Mouse (Mus musculus) kidney, adult 8-10 months (tissue): ENCODE results near the gene Zbtb4.
A peak's percentile ranks its signal among the peaks of the same experiment; 100 is the strongest.

Experiments used
- DNase-seq, 2 experiments: peaks; one replicate each; pipeline ENCODE4 v3.0.0; 2022

Gene Zbtb4

DNA sequence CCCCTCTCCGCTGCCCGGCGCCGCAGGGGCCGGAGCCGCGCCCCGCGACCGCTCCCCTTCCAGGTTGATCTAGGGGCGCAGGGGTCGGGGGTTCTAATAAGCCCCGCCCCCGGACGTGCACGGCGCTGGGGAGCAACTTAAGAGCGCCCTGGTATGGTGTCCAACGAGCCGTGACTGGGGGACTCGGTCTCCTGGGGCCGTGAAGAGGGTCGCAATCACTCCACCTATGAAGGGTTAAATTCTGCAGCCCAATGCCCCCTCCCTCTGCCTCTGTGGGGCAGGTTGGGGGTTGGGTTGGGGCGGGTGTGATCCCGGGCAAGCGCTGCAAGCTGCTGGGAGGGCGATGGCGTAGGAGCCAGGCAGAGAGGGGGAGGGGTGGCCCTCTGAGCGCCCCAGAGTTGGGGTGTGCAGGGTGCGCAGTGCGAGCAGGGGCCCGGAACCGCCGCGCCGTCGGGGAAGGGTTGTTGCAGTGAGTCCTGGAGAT, 456 bp downstream of the Zbtb4 start:
- peak; percentile 58 to 66 for DNase-seq

DNA sequence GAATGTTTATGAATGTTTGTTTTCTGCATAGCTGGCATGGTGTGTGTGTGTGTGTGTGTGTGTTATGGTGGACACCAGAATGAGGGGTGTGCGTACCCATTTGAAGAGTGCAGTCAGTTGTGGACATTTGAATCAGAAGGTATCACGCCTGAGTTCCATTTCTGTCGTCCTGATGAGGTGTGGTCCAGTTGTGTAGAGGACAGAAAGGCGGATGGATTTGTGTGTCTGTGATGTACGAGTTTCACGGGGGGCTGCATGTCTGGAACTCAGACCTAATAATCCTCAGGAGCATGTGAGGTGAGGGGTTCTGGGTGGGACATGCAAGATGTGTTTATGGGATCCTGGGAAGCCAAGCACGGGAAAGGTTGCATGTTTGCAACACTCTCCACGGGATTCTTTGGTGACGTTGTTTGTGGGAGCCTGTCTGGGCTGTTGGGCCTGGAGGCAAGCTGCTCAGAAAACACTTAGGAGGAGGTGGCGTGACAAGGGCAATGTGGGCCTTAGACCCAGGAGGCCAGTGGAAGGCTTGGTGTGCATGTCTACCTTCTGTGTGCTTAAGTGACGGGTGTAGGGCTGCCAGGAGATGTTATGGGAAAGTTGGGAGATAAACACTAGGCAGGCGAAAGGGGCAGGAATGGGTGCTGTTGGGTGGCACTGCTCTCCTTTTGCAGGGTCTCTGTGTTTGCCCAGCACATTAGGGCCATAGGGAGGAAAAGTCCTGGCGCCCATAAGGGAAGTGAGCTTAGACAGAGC, 1.3 kb downstream of the Zbtb4 start:
- peak in 1 of 2 experiments; percentile 16 for DNase-seq

DNA sequence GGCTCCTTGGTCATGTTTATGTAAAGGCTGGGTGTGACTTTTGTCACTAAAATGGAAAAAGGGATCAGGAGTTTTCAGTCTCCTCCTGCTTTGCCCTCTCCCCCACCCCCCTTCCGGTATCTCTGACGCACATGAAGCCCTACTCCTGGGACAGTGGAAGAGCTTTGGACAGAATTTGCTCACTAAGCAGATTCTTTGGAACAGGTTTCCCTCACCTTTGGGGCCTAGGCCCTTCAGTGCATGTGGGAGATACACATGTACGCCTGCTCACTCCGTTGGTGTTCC, 1.9 kb downstream of the Zbtb4 start:
- peak in 1 of 2 experiments; percentile 24 for DNase-seq

DNA sequence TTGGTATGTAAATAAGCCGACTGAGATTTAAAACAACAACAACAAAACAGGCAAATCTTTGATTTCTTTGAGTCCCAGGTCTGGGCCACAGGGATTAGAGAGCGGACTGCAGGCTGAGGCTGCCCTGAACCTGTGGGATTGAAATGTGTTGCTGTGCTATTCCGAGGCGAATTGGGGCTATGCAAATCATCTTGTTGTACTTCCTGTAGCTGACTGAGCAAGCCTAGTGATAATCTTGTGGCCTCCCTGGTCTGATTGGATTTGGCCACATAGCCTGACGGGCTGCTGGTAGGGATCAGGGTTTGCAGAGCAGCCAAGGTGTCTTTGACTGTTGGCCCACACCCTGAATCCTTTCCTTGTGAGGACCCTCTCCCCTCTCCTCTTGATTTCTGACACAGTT, 9.2 kb downstream of the Zbtb4 start:
- no peak for DNase-seq

DNA sequence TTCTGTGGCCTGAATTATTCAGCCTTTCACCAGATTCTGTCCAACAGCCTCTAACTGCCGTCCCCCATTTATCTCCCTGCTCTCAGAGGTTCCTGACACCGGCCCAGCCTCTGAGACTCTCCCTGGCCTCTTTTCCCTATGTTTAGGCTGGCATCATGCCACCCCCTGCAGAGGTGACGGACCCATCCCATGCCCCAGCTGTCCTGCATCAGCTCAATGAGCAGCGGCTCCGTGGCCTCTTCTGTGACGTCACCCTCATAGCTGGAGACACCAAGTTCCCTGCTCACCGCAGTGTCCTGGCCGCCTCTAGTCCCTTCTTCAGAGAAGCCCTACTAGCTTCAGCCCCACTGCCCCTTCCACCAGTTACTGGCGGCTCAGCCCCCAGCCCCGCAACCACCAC, 10.0 kb downstream of the Zbtb4 start:
- DNase-seq: no peak

DNA sequence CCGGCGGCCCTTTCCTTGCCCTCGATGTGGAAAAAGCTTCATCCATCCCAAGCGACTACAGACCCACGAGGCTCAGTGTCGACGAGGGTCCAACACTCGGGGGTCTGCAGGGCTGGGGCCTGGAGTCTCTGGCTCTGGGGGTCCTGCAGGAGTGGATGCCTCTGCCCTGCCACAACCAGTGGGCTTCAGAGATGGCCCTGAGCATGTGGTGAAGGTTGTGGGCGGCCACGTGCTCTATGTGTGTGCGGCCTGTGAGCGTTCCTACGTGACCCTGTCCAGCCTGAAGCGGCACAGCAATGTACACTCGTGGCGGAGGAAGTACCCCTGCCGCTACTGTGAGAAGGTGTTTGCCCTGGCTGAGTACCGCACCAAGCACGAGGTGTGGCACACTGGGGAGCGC, 10.8 kb downstream of the Zbtb4 start:
- no peak for DNase-seq

DNA sequence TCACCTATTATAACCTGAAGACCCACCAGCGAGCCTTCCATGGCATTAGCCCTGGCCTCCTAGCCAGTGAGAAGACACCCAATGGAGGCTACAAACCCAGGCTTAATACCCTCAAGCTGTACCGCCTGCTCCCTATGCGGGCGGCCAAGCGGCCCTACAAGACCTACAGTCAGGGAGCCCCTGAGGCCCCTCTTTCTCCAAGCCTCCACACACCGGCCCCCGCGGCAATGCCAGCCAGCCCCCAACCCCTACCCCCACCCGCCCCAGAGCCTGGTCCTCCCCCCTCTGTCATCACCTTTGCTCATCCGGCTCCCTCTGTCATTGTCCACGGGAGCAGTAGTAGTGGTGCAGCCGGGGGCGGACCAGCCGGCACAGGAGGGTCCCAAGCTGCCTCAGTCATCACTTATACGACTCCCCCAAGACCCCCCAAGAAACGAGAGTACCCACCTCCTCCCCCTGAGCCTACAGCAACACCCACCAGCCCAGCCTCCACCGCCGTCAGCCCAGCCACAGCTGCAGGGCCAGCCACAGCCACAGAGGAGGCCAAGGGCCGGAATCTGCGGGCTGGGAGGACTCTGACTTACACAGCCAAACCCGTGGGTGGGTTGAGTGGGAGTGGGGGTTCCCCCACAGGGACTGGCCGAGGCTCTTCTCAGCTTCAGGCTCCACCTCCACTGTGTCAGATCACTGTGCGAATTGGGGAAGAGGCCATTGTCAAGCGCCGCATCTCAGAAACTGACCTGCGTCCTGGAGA, 12.0 kb downstream of the Zbtb4 start:
- no peak for DNase-seq

DNA sequence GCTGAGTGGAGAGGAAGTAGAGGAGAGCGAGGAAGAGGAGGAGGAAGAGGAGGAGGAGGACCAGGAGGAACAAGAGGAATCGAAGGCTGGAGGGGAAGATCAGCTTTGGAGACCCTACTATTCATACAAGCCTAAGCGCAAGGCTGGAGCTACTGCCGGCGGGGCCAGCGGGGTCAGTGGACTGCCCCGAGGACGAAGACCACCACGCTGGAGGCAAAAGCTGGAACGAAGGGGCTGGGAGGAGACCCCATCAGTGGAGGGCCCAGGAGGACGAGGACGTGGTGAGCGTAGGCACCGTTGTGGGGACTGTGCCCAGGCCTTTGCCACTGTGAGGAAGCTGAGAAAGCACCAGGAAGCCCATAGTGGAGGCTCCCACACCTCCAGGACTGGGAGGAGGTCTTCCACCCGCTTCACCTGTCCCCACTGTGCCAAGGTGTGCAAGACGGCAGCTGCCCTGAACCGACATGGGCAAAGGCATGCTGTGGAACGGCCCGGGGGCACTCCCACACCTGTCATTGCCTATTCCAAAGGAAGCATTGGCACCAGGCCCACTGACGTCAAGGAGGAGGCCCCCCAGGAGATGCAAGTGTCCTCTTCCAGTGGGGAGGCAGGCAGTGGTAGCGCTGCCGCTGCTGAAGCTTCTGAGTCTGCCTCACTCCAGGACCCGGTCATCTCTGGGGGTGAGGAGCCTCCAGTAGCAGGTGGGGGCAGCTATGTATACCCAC, 12.7 kb downstream of the Zbtb4 start:
- DNase-seq: no peak

DNA sequence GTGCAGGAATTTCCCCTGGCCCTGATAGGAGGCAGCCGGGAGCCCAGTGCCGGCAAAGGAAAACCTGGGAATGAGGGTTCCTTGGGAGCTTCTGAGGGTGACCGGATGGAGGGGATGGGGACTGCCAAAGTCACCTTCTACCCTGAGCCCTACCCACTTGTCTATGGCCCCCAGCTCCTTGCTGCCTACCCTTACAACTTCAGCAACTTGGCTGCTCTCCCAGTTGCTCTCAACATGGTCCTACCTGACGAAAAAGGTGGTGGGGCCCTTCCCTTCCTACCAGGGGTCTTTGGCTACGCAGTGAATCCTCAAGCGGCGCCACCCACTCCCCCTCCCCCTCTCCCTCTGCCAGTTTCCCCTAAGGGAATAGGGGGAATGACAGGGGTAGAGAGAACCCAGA, 13.3 kb downstream of the Zbtb4 start:
- no peak for DNase-seq

DNA sequence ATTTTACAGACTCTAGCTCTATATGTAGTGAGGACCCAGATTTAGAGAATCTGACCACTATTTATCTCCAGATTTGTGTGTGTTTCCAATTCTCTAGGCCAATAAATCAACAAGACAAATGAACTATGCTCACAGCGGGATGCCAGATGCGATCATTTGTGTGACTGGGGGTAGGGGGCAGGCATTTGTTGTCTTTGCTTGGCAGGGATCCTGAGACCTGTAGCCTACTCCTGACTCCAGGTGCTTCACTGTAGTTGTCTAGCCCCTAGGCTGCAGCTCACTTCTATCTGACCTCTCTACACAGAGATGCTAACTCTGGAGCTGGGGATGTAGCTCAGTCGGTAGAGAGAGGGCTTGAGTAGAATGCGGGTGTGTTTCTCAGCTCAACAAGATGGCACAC, 16.1 kb downstream of the Zbtb4 start:
- DNase-seq: no peak

DNA sequence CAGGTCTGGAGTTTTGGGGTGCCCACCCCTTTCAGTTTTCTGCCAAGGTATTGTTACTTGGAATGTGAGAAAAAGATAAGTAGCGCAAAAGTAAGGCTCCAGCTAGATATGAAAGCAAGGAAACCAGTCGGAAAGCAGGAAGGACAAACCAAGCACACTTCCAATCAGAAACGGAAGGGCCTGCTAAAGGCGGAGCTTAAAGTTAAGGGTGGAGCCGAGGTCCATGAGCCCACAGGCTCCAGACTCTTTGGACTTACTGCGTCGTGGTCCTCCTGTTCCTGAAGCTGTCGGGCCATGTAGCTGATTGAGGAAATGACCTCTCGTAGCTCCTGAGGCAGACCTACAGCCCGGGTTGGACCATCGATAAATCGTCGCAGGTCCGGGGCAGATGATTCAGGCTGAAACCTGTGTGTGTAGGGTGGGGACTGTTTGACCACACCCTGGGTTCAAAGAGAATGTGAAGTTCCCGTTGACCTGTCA, 19.1 kb downstream of the Zbtb4 start:
- DNase-seq: peak in 1 of 2 experiments; percentile 42

DNA sequence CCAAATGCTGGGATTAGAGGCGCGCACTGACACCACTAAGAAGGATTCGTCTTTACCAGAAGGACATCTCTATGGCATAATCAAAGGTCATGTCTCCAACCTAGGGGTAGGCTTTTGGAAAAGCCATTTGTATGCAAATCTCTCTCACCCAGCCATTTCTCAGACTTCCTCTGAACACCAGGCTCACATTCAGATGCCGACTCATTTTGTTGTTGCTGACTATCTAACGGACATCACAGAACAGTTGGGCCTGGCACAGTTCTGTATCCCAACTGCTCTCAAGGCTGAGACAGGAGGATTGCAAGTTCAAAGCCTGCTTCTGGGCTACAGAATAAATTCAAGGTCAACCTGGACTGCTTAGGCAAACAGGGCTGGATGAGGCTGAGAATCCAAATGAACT, 21.6 kb downstream of the Zbtb4 start:
- no peak for DNase-seq

DNA sequence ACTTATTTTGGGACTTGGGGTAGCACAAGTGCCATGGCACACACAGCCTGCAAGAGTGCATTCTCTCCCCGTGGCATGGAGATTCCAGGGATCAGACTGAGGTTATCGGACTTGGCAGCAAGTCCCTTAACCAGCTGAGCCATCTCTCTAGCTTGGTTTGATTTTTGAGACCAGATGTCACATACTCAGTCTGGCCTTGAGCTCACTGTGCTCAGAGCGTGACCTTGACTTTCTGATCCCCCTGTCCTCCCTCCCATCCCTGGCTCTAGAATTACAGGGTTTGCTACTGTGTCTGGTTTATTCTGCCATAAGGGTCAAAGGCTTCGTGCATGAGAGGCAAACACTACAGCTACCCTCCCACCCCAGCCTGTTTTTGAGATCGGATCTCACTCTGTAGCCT, 23.7 kb downstream of the Zbtb4 start:
- no peak for DNase-seq

DNA sequence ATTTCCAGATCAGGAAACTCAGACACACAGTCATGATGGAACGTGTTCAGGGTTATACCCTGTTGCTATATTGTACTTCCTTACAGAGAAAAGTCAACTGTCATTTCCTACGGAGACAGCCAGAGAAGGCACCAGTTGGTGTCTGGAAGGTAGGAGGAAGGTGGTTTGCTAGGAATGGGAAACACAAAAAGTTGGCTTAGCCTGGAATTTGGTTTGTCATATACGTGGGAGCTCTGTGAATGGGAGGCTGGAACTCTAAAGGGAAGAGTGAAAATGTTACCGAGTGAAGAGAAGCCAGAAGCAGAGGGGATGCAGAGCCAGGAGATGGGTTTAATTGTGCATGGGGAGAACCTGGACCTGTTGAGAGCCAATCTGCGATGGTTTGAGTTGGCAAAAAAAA, 25.7 kb downstream of the Zbtb4 start:
- DNase-seq: no peak

DNA sequence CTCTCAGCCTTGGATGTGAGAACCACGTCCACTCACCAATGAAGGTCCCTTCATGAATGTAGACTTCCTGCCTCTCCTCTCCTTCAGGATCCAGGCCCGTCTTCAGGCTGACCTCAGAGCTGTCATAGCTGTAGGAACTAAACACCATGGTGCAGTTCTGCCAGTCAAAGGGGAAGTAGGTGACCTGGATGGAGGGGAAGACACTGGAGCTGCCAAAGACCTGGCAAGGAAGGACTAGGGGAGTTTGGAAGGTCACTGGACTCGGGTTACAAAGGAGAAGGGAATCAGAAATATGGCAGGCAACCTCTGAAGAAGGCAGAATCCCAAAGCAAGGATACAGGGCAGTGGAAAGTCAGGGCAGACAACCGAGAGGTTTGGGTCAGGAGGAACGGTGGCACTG, 27.7 kb downstream of the Zbtb4 start:
- no peak for DNase-seq

DNA sequence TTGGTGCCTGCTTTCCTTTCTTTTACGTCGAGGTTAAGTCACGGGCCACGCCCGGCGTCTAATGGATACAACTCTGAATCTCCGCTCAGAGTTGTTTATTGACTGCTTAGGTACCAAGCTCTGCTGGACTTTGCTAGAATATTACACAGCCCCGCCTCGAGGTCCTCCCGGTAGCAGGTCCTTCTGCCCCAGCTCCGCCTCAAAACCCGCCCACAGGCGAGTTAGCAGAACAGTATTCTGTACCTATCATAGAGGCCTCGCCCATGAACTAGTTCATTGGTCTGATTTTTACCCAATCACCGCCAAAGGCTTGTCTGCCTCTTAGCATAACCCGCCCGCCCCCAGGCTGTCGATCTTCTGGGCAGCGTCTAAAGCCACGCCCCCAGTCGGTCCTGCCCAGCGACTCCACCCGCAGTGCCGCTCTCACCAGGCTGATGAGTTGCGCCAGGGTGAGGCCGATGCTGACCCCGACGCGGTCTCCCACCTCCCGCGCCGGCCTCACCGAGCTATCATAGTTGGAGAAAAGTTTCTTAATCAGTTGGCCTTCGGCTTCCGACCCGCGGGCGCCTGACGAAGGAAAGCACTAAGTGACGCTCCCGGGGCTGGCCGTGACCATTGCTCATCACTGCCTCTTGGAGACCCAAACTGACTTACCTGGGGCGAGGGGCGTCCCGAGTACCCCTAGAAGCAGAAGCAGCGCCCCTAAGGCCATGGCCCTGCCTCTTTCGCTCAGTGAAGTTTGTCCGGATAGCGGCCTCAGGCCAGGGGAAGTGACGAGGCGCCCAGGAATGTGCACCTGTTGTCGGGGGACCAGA, 29.7 kb downstream of the Zbtb4 start, which contains the start of gene Chrnb1:
Chrnb1 (minus strand) TSS at position 776 of the 815 bp plus-strand sequence.
- DNase-seq: peak; percentile 97 to 99

DNA sequence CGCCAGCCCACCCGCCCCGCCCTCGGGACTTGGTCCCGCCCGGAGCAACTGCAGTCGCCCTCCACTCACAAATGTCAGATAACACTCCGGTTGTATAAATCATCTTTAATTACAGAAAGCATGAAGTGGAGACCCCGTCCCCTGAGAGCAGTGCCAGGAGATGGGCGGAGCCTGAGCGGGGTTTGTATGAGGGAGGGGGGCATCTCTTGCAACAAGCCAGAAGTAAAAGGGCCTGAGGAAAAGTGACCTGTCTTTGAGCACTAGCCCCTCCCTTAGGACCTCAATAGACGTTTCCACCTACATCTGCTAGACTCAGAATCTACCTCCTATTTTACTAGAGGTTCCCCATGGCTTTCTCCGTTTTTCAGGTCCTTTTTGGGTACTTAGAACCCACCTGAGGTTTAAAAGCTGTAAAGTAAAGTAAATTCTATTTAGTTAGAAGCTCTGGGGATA, 30.3 kb downstream of the Zbtb4 start:
- peak in 1 of 2 experiments; percentile 21 for DNase-seq

DNA sequence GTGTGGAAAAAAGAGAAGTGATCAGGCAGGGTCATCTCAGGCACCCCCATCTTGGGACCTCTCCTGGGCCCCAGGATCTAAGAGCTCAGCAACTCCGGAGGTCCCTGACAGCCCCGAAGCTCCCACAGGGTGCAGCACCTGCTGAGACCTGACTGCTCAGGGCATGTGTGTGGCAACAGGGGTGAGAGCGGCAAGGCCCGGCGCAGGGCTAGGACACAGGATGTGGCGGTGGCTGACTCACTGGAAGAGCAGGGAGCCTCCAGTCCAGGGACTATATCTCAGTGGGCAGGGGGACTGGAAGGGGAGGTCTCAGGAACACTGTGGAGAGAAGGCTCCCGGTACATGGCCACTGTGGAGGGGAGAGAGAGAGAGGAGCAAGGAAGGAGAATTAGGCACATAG, 32.2 kb downstream of the Zbtb4 start:
- DNase-seq: no peak

DNA sequence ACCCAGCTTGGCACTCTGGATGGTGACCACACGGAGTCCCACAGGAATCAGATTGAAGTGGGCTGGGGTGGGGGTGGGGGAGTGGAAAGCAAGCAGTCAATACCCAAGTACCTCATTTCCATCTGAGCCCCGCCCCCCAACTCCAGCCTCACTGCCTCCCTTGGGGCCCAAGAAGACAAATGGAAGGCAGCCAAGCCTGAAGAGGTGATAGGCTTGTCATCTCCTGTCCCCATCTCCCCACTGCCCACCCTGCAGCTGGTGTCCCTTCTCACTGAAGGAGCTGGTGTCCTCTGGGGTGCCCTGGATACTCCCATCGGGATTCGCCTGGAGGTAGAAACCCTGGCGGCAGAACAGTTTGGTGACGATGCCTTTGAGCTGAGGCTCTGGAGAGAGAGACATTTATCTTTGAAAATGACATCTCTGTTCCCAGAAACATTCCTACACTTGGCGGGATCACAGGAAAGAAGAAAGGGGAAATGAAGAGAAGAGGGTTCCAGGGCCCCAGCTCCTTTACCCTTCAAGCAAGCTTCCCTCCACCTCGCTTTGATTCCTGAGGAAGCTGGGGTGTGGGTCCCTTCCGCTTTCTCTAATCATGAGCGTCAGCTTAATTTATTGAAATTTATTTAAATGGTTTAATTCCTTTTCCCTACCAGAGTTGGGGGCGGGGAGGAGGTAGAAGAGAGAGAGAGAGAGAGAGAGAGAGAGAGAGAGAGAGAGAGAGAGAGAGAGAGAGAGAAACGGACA, 33.9 kb downstream of the Zbtb4 start:
- no peak for DNase-seq

DNA sequence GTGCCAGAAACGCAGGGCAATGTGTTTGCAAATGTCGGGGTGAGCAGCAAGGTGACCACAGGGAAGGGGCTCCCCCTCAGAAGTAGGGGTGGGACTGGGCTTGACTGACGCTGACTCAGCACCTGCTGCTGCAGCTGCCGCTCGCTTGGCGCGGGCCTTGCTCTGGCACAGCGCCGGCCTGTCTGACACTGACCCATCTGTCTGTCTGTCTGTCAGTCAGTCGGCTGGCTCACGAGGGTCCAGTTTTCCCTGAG, 34.4 kb downstream of the Zbtb4 start:
- no peak for DNase-seq

DNA sequence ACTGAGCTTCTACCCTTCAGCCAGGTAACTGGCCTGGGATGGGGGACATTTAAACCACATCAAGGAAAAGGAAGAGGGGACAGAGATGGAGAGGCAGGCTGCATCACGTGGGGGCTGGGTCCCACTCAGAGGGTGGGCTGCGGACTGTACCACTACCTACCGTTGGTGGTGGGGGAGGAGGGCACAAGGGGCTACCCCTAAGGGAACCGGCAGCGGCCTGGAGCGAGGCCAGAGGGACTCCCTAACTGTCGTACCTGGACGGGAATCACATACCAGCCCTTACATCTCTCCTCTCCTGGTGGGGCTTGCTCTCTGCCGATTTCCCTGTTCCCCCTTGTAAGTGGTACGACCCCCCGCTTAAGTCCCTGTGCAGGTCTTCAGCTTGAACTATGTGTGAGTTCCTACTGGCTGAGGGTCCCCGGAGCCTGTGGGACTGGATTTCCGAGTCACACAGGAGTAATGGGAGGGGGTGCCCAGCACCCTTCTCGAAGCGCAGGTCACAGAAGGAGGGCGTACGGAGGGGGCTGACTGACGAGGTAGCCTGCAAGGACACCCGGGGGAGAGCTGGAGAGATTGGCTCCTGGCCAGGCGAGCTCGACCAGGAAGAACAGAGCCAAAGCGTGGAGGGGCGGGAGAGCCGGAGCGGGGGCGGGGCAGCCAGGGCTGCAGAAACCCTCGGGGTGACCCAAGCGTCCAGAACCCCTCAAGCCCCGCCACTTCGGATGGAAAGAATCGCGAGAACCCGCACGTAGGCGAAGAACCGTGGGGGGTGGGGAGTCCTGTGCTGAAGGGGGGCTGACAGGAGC, 34.9 kb downstream of the Zbtb4 start:
- DNase-seq: peak in 1 of 2 experiments; percentile 39
